Mouse (Mus musculus): ENCODE measurements around the gene Cfap43.
A peak's percentile ranks its signal among the peaks of the same experiment; 100 is the strongest.

The Cfap43 gene

GRCm38 (mm10) chr19:47915251-47915650, 3.8 kb downstream of the Cfap43 start:
- DNase-seq (ENCODE audit: extremely low spot score, low spot score): no peak

- DNase-seq (ENCODE audit: extremely low spot score, low spot score): no peak
Observed at GRCm38 (mm10) chr19:47914191-47914590, 4.9 kb downstream of the Cfap43 start.

GRCm38 (mm10) chr19:47913344-47913743, 5.7 kb downstream of the Cfap43 start:
- DNase-seq (ENCODE audit: extremely low spot score, low spot score): no peak

GRCm38 (mm10) chr19:47910751-47911150, 8.3 kb downstream of the Cfap43 start:
- no peak for DNase-seq (ENCODE audit: extremely low spot score, low spot score)

GRCm38 (mm10) chr19:47910117-47910618, 8.9 kb downstream of the Cfap43 start:
- DNase-seq (ENCODE audit: extremely low spot score, low spot score): no peak

GRCm38 (mm10) chr19:47909387-47910116, 9.5 kb downstream of the Cfap43 start:
- DNase-seq (ENCODE audit: extremely low spot score, low spot score): peak; percentile 58

- DNase-seq (ENCODE audit: extremely low spot score, low spot score): no peak
Observed at GRCm38 (mm10) chr19:47908961-47909371, 10.1 kb downstream of the Cfap43 start.

- DNase-seq (ENCODE audit: extremely low spot score, low spot score): no peak
Observed at GRCm38 (mm10) chr19:47907596-47907995, 11.5 kb downstream of the Cfap43 start.

GRCm38 (mm10) chr19:47905603-47906002, 13.5 kb downstream of the Cfap43 start:
- DNase-seq (ENCODE audit: extremely low spot score, low spot score): no peak

GRCm38 (mm10) chr19:47905081-47905480, 14.0 kb downstream of the Cfap43 start:
- no peak for DNase-seq (ENCODE audit: extremely low spot score, low spot score)

- DNase-seq (ENCODE audit: extremely low spot score, low spot score): no peak
Observed at GRCm38 (mm10) chr19:47903679-47904078, 15.4 kb downstream of the Cfap43 start.

- DNase-seq (ENCODE audit: extremely low spot score, low spot score): no peak
Observed at GRCm38 (mm10) chr19:47902316-47903201, 16.5 kb downstream of the Cfap43 start.

- no peak for DNase-seq (ENCODE audit: extremely low spot score, low spot score)
Observed at GRCm38 (mm10) chr19:47900558-47900957, 18.5 kb downstream of the Cfap43 start.

GRCm38 (mm10) chr19:47900012-47900411, 19.1 kb downstream of the Cfap43 start:
- DNase-seq (ENCODE audit: extremely low spot score, low spot score): no peak

- no peak for DNase-seq (ENCODE audit: extremely low spot score, low spot score)
Observed at GRCm38 (mm10) chr19:47898472-47899079, 20.5 kb downstream of the Cfap43 start.

GRCm38 (mm10) chr19:47893092-47893491, 26.0 kb downstream of the Cfap43 start:
- no peak for DNase-seq (ENCODE audit: extremely low spot score, low spot score)

GRCm38 (mm10) chr19:47891562-47892312, 27.4 kb downstream of the Cfap43 start:
- DNase-seq (ENCODE audit: extremely low spot score, low spot score): no peak

GRCm38 (mm10) chr19:47890489-47891130, 28.5 kb downstream of the Cfap43 start:
- no peak for DNase-seq (ENCODE audit: extremely low spot score, low spot score)

GRCm38 (mm10) chr19:47888037-47888436, 31.1 kb downstream of the Cfap43 start:
- DNase-seq (ENCODE audit: extremely low spot score, low spot score): no peak

GRCm38 (mm10) chr19:47887417-47887816, 31.7 kb downstream of the Cfap43 start:
- DNase-seq (ENCODE audit: extremely low spot score, low spot score): no peak

GRCm38 (mm10) chr19:47886617-47887016, 32.5 kb downstream of the Cfap43 start:
- no peak for DNase-seq (ENCODE audit: extremely low spot score, low spot score)
